Mouse (Mus musculus): ENCODE results near the gene Tenm4. TPM values are rescaled to one million over a fixed set of nuclear protein-coding genes. Genes with fewer than 3 reads are reported as not detected.

Gene Tenm4
- polyA plus RNA-seq, 1 experiment from 2014 or later = 47.1 TPM

DNA sequence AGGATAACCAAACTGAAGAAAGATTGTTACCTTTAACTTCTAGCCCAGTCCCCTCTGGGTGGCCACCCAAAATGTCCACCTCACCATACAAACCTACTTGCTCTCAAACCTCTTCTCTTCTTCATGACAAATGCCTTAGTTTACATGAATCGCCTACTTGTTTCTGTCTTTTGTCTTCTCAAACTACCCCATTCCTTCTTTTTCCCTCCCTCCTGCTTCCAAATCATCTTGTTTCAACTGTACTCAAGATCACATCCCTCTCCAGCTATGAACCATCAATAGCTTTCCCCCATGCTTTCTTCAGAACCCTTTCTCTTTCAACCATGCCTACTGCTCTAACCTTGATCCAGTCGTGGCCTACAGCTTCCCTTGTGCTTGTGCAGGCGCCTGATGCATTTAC lies 36.0 kb downstream of the Tenm4 start:
- no peak overlapping the region for H3K9ac ChIP-seq (replicated peaks)
- H3K9me3 ChIP-seq = no peaks in the 10 kb centered on the region
- no peak overlapping the region for H3K4me2 ChIP-seq (replicated peaks)
- no peak overlapping the region for H3K4me3 ChIP-seq (replicated peaks)
- H3K27ac ChIP-seq = no peak overlapping the region
- no peaks in the 10 kb centered on the region for H3K36me3 ChIP-seq
- ATAC-seq = no peak
- 77% methylated on average over 3 of the region's 3 CpGs for WGBS
- H3K27me3 ChIP-seq = peaks cover 28% of the 10 kb centered on the region
- peaks cover 21% of the 10 kb centered on the region for H3K4me1 ChIP-seq (replicated peaks)

DNA sequence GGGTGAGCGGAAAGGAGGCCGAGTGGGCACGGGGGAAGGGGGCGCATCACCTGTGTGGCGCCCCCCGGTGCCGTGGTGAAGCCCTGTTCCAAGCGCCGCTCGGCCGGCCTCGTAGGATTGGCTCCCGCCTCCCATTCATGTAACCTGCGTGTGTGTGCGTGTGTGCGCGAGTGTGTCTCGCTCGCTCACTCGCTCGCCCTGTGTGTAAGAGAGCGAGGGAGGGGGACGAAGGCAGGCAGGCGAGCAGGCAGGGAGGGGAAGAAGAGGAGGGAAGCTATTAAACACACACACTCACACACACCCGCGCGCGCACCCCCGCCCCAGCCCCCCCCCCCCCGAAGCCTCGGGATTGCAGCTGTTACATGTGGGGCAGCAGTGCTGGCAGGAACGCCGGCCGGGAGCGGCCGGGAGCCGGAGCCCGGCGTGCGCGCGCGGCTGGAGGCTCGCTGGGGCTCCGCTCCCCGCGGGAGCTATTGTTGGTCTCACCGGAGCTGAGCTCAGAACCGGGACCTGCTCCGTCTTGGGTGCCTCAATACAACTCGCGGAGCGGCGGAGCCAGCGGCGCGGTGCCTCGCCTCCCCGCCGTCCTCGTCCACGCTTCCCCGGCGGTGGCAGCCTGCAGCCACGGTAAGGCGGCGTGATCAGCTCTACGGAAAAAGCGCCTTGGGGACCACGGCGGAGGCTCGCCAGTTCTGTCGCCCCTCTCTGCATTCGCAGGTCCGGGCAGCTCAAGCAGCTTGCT lies 38.9 kb downstream of the Tenm4 start:
- no peaks in the 10 kb centered on the region for H3K9me3 ChIP-seq
- peaks cover 18% of the 10 kb centered on the region for H3K27me3 ChIP-seq
- H3K4me1 ChIP-seq (replicated peaks) = peaks cover 45% of the 10 kb centered on the region
- H3K4me3 ChIP-seq (replicated peaks) = peak overlapping the region; percentile 77
- H3K9ac ChIP-seq (replicated peaks) = peak overlapping the region; percentile 95
- H3K36me3 ChIP-seq = no peaks in the 10 kb centered on the region
- H3K27ac ChIP-seq = peak overlapping the region; percentile 93
- WGBS = under 1% methylated on average over 74 of the region's 75 CpGs
- ATAC-seq = peak; percentile 76
- H3K4me2 ChIP-seq (replicated peaks) = peak overlapping the region; percentile 85

DNA sequence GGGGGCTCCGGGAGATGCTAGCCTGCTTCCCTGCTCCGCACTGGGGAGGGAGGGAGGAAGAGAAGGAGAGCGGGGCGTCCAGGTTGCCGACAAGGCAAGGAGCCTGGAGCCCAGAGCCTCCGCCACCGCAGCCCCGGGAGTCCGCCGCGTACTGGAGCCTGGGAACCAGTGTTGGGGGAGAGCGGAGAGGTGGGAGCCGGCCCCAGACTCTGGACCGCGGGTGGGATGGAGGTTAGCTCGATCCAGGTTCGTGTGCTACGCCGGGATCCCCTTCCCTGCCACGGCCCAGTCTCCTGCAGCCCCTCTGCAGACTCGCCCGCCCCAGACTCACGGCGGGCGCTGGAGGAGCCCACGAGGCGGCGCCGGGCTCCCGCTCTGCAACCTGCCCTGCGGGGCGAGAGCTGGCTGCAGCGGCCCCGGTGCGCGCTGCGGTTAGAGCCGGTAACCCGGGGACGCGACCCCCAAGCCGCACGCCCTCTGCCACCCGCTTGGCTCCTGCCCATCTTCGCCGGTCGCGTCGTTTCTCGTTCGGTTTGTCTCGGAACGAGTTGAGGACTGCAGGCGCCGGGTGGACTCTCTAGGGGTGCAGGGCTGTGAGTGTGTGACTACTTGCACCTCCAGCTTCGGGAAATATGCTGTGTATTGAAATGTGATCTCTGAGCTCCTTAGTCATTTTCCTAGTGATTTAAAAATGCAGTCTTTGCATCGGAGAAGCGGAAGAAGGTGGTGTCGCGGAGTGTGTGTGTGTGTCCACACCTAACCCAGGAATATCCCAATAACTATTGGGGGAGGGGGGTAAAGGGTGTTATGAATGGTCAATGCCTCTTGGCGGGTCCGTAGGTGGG lies 39.7 kb downstream of the Tenm4 start:
- Histone ChIP-seq H3K9ac (replicated peaks) (peak overlapping the region; percentile 95), H3K4me3 (replicated peaks) (peak overlapping the region; percentile 77), H3K9me3 (no peaks in the 10 kb centered on the region), H3K36me3 (no peaks in the 10 kb centered on the region), H3K27ac (peak overlapping the region; percentile 93), H3K27me3 (peaks cover 18% of the 10 kb centered on the region), H3K4me1 (replicated peaks) (peaks cover 45% of the 10 kb centered on the region), H3K4me2 (replicated peaks) (peak overlapping the region; percentile 85)
- WGBS = under 1% methylated on average over 58 of the region's 62 CpGs
- peak; percentile 70 for ATAC-seq

DNA sequence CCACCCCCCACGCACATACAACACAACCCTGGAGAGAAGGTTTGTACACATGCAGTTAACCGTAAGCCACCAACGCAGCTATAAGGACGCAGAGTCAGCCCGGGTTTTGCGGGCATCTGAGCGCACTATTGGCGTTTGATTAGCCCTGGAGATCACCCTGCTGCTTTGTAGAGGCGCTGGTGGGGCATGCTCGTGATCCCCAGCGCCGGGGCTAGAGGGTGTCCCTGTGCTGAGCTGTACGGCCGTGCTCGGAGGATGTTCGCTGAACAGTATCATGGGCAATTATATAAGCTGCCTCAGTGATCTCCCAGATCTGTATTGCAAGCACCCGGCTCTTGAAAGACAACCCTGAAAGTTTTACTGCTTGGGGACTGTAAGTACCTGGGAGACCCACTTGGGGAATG lies 40.6 kb downstream of the Tenm4 start:
- H3K4me2 ChIP-seq (replicated peaks) = peak overlapping the region; percentile 85
- peaks cover 46% of the 10 kb centered on the region for H3K4me1 ChIP-seq (replicated peaks)
- no peaks in the 10 kb centered on the region for H3K36me3 ChIP-seq
- ATAC-seq = no peak
- no peaks in the 10 kb centered on the region for H3K9me3 ChIP-seq
- peak overlapping the region; percentile 93 for H3K27ac ChIP-seq
- peaks cover 18% of the 10 kb centered on the region for H3K27me3 ChIP-seq
- peak overlapping the region; percentile 95 for H3K9ac ChIP-seq (replicated peaks)
- peak overlapping the region; percentile 77 for H3K4me3 ChIP-seq (replicated peaks)
- WGBS = 0% methylated on average over 17 of the region's 17 CpGs

DNA sequence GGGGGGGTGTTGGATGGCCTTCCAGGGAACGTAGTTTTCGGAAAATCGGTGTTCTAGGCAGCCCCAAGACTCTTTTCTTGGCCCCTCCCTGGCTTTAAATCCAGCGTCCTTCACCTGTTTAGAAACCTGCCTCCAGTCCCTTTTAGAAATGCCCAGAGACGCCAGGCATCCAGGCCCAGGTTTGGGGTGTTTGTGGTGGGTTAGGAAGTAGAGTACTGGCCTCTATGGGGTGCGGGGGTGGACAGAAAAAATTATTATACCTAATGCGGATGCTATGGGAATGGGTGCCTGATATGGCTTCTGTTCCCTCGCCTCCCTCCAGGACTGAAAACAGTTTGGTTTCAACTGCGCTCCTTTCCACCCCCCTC lies 41.2 kb downstream of the Tenm4 start:
- Histone ChIP-seq H3K27ac (peak overlapping the region; percentile 85), H3K9me3 (no peaks in the 10 kb centered on the region), H3K9ac (replicated peaks) (peak overlapping the region; percentile 95), H3K36me3 (no peaks in the 10 kb centered on the region), H3K4me3 (replicated peaks) (peak overlapping the region; percentile 77), H3K27me3 (peaks cover 15% of the 10 kb centered on the region), H3K4me1 (replicated peaks) (peaks cover 46% of the 10 kb centered on the region), H3K4me2 (replicated peaks) (peak overlapping the region; percentile 85)
- under 1% methylated on average over 9 of the region's 9 CpGs for WGBS
- no peak for ATAC-seq

DNA sequence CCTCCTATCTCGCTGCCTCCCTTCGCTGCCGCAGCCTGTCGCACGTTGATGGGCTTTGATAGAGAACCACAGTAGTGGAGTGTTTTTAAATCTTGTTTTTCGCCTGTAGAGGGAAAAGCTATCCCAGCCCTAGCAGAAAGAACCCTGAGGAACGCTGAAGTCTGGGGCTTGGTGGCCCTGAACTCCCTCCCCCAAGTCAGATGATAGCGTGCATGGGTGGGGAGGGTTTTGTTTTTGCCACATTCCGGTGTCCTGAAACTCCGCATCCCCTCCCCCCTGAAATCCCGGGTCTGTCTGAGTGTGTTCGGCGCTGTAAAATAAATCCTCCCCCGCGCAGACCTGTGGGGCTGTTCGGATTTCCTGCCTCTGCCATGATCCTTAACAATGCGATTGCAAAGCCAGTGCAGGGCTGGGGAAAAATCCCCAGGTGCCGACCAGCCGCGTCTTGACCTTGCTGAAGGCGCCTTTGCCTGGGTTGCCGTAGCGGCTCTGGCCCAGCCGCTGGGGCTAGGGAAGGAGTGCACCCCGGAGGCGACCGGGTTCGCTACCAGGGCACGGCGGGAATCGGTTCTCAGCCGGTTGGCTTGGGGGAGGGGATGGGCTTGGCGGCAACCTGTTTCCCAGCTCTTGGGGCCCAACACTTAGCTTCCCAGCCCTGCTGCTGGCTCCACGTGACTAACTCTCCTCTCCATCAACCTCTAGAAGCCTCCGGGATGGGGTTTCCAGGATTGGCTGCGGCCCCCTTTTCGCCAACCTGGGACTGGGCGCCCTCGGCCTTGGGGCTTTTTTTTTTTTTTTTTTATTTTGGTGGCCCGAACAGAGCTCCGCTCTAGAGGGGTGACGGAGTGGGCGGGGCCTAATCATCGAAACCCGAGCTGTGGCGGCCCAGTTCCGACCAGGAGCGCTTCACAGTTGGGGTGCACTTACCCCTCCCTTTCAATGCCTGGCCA lies 41.8 kb downstream of the Tenm4 start:
- WGBS = under 1% methylated on average over 48 of the region's 48 CpGs
- Histone ChIP-seq H3K4me3 (replicated peaks) (peak overlapping the region; percentile 77), H3K27me3 (peaks cover 11% of the 10 kb centered on the region; the same call in 1 of the 2 replicates), H3K9ac (replicated peaks) (peak overlapping the region; percentile 95), H3K4me2 (replicated peaks) (peak overlapping the region; percentile 85), H3K4me1 (replicated peaks) (peaks cover 46% of the 10 kb centered on the region), H3K9me3 (no peaks in the 10 kb centered on the region), H3K36me3 (no peaks in the 10 kb centered on the region), H3K27ac (peak overlapping the region; percentile 85)
- peak; percentile 14 for ATAC-seq

DNA sequence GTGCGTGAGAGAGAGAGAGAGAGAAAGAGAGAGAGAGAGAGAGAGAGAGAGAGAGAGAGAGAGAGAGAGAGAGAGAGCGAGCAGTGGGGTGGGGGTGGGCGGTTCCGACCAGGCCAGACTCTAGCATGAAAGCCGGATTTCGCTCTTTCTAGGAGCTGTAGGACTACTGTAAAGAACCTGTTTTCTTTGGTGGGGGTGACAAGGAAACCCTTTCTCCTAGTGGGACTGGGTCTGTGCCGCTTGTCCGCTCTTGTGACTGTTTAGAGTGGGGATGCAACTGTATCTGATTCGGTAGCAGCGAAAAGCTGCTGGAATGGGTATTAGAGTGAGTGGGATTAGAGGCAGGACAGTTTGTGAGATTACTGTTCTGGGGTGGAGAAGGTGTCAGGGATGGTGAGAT lies 42.7 kb downstream of the Tenm4 start:
- H3K4me3 ChIP-seq (replicated peaks) = peak overlapping the region; percentile 77
- WGBS = 7% methylated on average over 9 of the region's 10 CpGs
- no peaks in the 10 kb centered on the region for H3K9me3 ChIP-seq
- peak overlapping the region; percentile 95 for H3K9ac ChIP-seq (replicated peaks)
- H3K27me3 ChIP-seq = peaks cover 2% of the 10 kb centered on the region; the same call in 1 of the 2 replicates
- ATAC-seq = no peak
- peak overlapping the region; percentile 85 for H3K4me2 ChIP-seq (replicated peaks)
- no peak overlapping the region for H3K27ac ChIP-seq
- H3K36me3 ChIP-seq = no peaks in the 10 kb centered on the region
- peaks cover 46% of the 10 kb centered on the region for H3K4me1 ChIP-seq (replicated peaks)

DNA sequence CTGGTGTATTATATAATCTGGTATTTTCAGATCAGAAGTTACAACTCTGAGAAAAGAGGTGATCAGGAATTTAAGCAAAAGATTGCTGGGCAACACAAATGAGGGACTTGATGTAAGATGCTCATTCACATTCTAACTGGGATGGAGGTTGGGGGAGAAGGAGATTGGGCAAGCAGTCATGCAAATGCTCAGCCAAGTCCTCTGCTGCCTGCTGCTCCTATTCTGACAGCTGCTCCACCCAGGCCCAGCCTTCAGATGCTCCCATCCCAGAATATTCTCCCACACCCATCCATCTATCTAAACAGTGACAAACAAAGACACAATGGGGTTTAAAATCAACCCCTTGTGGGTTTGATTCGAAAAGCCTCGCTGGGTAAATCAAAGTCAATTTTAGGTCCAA lies 43.8 kb downstream of the Tenm4 start:
- 24% methylated on average over 2 of the region's 2 CpGs for WGBS
- Histone ChIP-seq H3K4me2 (replicated peaks) (0 out of 2 replicates have a peak overlapping the region, but pooled peaks have one; percentile 0), H3K4me3 (replicated peaks) (no peak overlapping the region), H3K9ac (replicated peaks) (no peak overlapping the region), H3K36me3 (no peaks in the 10 kb centered on the region), H3K4me1 (replicated peaks) (peaks cover 40% of the 10 kb centered on the region), H3K27ac (no peak overlapping the region), H3K9me3 (no peaks in the 10 kb centered on the region), H3K27me3 (no peaks in the 10 kb centered on the region; the same call in 1 of the 2 replicates)
- no peak for ATAC-seq

DNA sequence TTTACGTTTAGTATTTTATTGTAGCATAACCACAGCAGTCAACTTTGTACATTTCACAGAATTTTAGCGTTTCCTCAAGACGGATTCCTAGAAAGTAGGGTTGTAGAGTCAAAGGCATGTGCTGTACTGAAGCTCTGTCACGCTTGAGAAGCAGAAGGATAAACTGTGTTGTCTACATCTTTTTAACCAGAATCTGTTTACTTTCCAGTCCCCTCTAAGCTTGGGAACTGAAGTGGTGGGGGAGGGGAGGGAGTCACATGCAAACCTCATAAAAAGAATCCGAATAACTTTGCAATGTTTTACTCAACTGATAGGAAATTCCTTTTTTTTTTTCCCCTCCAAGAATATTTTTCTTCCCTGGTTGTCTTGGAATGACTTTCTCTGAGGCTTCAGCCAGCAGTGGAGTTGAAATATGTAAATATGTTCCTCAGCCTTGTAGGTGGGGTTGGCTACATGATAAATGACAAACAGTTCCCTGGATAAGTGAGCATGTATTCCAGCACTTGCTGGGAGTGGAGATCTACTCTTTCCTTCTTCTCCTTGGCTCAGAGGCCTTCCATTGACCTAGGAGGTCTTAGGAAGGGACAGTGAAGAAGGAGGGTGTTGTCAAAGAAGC lies 45.0 kb downstream of the Tenm4 start:
- Histone ChIP-seq H3K9ac (replicated peaks) (no peak overlapping the region), H3K36me3 (no peaks in the 10 kb centered on the region), H3K27me3 (no peaks in the 10 kb centered on the region; the same call in 1 of the 2 replicates), H3K4me2 (replicated peaks) (no peak overlapping the region), H3K4me3 (replicated peaks) (no peak overlapping the region), H3K27ac (no peak overlapping the region), H3K4me1 (replicated peaks) (peaks cover 44% of the 10 kb centered on the region), H3K9me3 (no peaks in the 10 kb centered on the region)
- ATAC-seq = no peak
- 75% methylated on average over 5 of the region's 5 CpGs for WGBS

DNA sequence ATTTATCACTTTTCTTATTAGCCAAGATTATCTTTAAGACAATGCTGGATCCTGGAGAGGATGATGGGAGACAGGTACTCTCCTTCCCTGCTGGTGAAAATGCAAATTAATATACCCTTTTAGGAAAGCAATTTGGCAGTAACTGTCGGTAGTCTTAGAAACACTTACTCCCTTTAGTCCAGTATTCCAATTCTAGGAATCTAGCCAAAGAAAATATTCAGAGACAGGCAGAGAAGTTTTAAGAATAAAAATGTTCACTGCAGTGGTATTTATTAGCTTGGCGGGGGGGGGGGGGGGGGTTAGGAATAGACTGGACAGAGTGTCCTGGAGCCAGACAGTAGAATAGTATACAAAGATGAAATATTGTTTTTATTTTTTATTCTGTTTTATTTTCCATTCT lies 48.3 kb downstream of the Tenm4 start:
- H3K27ac ChIP-seq = no peak overlapping the region
- no peaks in the 10 kb centered on the region for H3K36me3 ChIP-seq
- H3K27me3 ChIP-seq = no peaks in the 10 kb centered on the region; the same call in 1 of the 2 replicates
- H3K4me3 ChIP-seq (replicated peaks) = no peak overlapping the region
- H3K9ac ChIP-seq (replicated peaks) = no peak overlapping the region
- H3K4me1 ChIP-seq (replicated peaks) = peaks cover 13% of the 10 kb centered on the region
- no peaks in the 10 kb centered on the region for H3K9me3 ChIP-seq
- no peak overlapping the region for H3K4me2 ChIP-seq (replicated peaks)
- no peak for ATAC-seq
- 84% methylated on average over 2 of the region's 2 CpGs for WGBS

DNA sequence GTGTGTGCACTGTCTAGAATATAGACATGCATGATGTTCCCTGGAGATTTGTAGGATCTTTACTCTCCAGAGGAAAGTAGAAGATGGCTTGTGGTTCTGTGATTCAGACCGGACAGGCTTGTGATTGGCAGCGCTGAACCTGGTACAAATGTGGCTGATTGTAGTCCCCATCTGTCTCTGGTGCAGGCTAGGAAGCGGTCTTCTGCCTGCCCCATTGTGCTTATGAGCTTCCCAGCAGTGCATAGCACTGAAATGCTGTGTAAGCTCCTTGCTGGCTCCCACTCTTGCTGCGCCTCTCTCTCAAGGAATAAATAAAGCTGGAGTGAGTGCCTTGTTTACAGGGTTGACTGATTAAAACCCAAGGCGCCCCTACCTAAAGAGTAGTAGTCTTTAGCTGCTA lies 49.6 kb downstream of the Tenm4 start:
- no peak overlapping the region for H3K4me2 ChIP-seq (replicated peaks)
- no peaks in the 10 kb centered on the region for H3K36me3 ChIP-seq
- ATAC-seq = no peak
- peaks cover 6% of the 10 kb centered on the region; the same call in 1 of the 2 replicates for H3K4me1 ChIP-seq (replicated peaks)
- no peaks in the 10 kb centered on the region for H3K9me3 ChIP-seq
- no peak overlapping the region for H3K4me3 ChIP-seq (replicated peaks)
- no peak overlapping the region for H3K9ac ChIP-seq (replicated peaks)
- no peaks in the 10 kb centered on the region for H3K27me3 ChIP-seq
- 74% methylated on average over 5 of the region's 5 CpGs for WGBS
- no peak overlapping the region for H3K27ac ChIP-seq
